Mouse (Mus musculus) neural tube, embryonic 15.5 days (tissue): Measurements from ENCODE around the gene Nif3l1. TPM values are rescaled to one million over a fixed set of nuclear protein-coding genes. Genes with fewer than 3 reads are reported as not detected.

Experiments used
- ATAC-seq: fragments of 200-750 bp; cut with Nextera tagmentation; 2 replicates; pipeline ENCODE4 v1.8.0; 2017; ENCODE audit warnings: mild to moderate bottlenecking, moderate TSS enrichment, moderate library complexity; ENCODE audit not compliant: low FRiP score
- H3K27ac ChIP-seq: fragments of 300-500 bp; sonication (generic); replicated peaks from 2 replicates; pipeline ENCODE4 v1.5.1; 2015; ENCODE audit warnings: mild to moderate bottlenecking, inconsistent platforms
- H3K27me3 ChIP-seq: fragments of 300-500 bp; sonication (generic); replicated peaks from 2 replicates; pipeline ENCODE4 v1.6.1; 2015; ENCODE audit warnings: inconsistent platforms
- H3K36me3 ChIP-seq: fragments of 300-500 bp; sonication (generic); 2 replicates; pipeline ENCODE4 v1.6.1; 2015; ENCODE audit warnings: inconsistent platforms
- H3K4me1 ChIP-seq: fragments of 300-500 bp; sonication (generic); 2 replicates; pipeline ENCODE4 v1.6.1; 2015; ENCODE audit warnings: inconsistent platforms
- H3K4me2 ChIP-seq: fragments of 300-500 bp; sonication (generic); 2 replicates; pipeline ENCODE4 v1.6.1; 2015; ENCODE audit warnings: inconsistent platforms, mild to moderate bottlenecking, moderate library complexity
- H3K4me3 ChIP-seq: fragments of 300-500 bp; sonication (generic); replicated peaks from 2 replicates; pipeline ENCODE4 v1.5.1; 2015; ENCODE audit warnings: mild to moderate bottlenecking, inconsistent platforms
- H3K9ac ChIP-seq: fragments of 300-500 bp; sonication (generic); replicated peaks from 2 replicates; pipeline ENCODE4 v1.6.1; 2015; ENCODE audit warnings: mild to moderate bottlenecking, inconsistent platforms
- H3K9me3 ChIP-seq: fragments of 300-500 bp; sonication (generic); replicated peaks from 2 replicates; pipeline ENCODE4 v1.6.1; 2016; ENCODE audit warnings: inconsistent platforms
- WGBS: fragments of 180-500 bp; shearing (Covaris S2); methylation state at CpG from one replicate; pipeline ENCODE4 v1.1.7; 2015; ENCODE audit warnings: mixed read lengths; 5-methylcytosine and 5-hydroxymethylcytosine counted together
- polyA plus RNA-seq: library from polyadenylated mRNA; unstranded; fragments of >200 nt; fragmentation: Nextera tagmentation; extraction: Ambion mirVana; gene quantifications from 2 replicates; pipeline ENCODE4 v1.2.1, GENCODE M21; 2015

The Nif3l1 gene
- polyA plus RNA-seq, 1 experiment from 2014 or later = 47.2 TPM

DNA sequence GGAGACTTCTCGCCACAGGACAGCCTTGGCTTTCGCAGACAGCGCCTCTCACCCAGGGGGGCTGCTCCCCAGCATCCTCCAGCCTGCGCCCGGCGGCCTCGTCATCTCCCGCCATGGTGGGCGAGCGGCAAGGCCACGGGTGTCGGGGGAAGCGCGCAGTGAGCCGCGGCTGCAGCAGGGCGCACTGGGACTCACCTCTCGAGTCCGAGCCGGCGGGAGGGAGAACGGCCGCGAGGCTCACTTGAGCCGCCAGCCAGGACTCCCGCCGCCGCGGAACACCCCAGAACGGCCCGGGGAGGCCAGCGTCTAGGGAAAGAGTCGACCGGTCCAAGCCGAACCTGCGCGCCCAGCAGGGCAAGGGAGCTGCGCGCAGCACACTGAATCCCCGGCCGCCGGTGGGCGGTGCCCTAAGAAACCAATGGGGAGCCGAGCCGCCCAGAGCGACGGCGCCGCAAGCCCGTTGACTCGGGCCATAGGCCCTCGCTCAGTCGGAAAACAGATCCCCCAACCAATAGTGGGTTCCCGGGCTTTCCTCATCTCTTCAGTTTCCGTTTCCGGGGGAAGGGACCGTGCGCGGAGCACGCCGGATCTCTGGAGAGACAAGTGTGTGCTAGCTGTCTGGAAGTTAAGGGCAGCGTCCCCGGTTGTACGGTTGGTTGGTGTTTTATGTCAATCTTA lies 59.8 kb downstream of the Nif3l1 start, which contains the start of gene Orc2:
Gene Orc2, minus strand, starts transcription at position 533 of the 678 bp plus-strand sequence.
- Histone ChIP-seq H3K36me3 (peaks cover 15% of the 10 kb centered on the region), H3K9ac (peak within 1 kb of the TSS; percentile 84), H3K4me2 (peak within 1 kb of the TSS; percentile 94), H3K27me3 (no peaks in the 10 kb centered on the region), H3K4me1 (peaks cover 25% of the 10 kb centered on the region), H3K27ac (peak within 1 kb of the TSS; percentile 89), H3K4me3 (peak within 1 kb of the TSS; percentile 99), H3K9me3 (peaks cover 9% of the 10 kb centered on the region; the same call in 1 of the 2 replicates)
- WGBS = under 1% methylated on average over 62 of the region's 64 CpGs
- peak; percentile 100 for ATAC-seq

GRCm38 (mm10) chr1:58507249-58507648 lies 62.3 kb downstream of the Nif3l1 start:
- H3K27ac ChIP-seq = no peak overlapping the region
- H3K36me3 ChIP-seq = peaks cover 5% of the 10 kb centered on the region
- no peaks in the 10 kb centered on the region for H3K27me3 ChIP-seq
- H3K9me3 ChIP-seq = peaks cover 9% of the 10 kb centered on the region; the same call in 1 of the 2 replicates
- H3K4me1 ChIP-seq = peaks cover 22% of the 10 kb centered on the region
- WGBS = 95% methylated on average over 3 of the region's 3 CpGs
- H3K4me2 ChIP-seq = no peak overlapping the region
- no peak for ATAC-seq
- no peak overlapping the region for H3K4me3 ChIP-seq
- H3K9ac ChIP-seq = no peak overlapping the region

Other genes starting within 250 kb of the Nif3l1 start
- gene Aox4, start 234.8 kb upstream of the Nif3l1 start, polyA plus RNA-seq = 0.42 and 0.68 TPM in 2 replicates
- 0.04 and 0.10 TPM in 2 replicates for gene Aox2, start 166.8 kb upstream of the Nif3l1 start, polyA plus RNA-seq
- 300 and 314 TPM in 2 replicates for gene Bzw1, start 52.3 kb upstream of the Nif3l1 start, polyA plus RNA-seq
- gene Clk1, start 21.1 kb upstream of the Nif3l1 start, polyA plus RNA-seq = 157 TPM in 2 replicates
- 53.5 and 54.6 TPM in 2 replicates for gene Ppil3, start 335 bp downstream of the Nif3l1 start, polyA plus RNA-seq
- 20.2 and 23.1 TPM in 2 replicates for gene Orc2, start 60.0 kb downstream of the Nif3l1 start, polyA plus RNA-seq
- gene Fam126b, start 141.2 kb downstream of the Nif3l1 start, polyA plus RNA-seq = 13.1 and 15.4 TPM in 2 replicates
- 206 and 217 TPM in 2 replicates for gene Ndufb3, start 141.2 kb downstream of the Nif3l1 start, polyA plus RNA-seq